Mouse (Mus musculus) cerebellum, postnatal 25 days (tissue): ENCODE data around the gene E330021D16Rik.
"Not testable (repeated sequence)": the region's sequence is repeated elsewhere in the genome, so short reads cannot be mapped to it uniquely, and the experiment has no call there.

ENCODE experiments used
- DNase-seq, 2 experiments: peaks; one replicate each; pipeline ENCODE4 v3.0.0; 2021; ENCODE audit warnings: mixed read lengths in 2 of 2

The E330021D16Rik gene

DNA sequence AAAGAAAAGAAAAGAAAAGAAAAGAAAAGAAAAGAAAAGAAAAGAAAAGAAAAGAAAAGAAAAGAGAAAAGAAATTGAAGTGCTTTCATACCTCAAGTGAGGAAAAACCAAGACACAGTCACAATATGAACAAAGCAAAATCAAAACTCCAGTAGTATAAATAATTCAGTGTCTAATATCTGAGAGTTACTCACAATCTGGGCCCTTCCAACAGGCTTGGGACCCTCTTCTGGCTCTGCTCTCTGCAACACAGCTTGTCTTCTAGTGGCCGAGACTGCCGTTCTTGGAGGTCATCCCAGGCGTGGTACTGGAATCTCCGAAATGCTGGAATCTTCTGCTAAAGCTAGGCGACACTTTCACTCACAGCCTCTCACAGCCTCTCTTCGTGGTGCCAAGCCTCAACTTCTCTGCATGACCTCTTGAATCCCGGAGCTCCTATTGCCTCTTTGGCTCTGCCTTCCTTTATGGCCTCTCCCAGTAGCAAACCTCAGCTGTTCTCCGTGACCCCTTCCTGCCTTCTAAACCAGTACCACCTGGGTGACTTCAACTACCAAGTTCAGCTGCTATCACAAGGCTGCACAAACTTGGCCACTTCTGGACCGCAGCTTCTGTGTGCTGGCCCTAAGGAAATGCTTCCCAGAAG lies at the start of gene E330021D16Rik:
E330021D16Rik (minus strand) TSS at position 437 of the 643 bp plus-strand sequence.
- DNase-seq: no peak

- no peak for DNase-seq
These were observed 49.7 kb upstream of the E330021D16Rik start for GRCm38 (mm10) chr6:136465021-136465420.

GRCm38 (mm10) chr6:136464121-136464621 lies 48.8 kb upstream of the E330021D16Rik start:
- no peak for DNase-seq

DNA sequence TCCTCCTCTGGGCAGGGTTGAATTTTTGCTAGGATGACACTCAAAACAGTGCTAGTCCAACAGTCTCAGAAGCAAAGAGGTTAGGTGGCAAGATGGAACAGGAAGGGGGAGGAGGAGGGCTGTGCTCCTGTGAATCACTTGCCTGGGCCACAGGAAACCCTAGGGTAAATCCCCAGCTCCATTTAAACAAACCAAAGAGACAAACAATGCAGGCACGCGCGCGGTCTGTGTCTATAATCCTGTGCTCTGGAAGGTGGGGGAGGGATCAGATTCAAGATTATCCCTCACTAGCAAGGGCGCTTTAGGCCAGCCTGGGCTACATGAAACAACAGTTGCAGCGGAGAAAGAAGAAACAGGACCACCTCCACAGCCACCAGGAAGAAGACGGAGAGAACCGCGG lies 48.1 kb upstream of the E330021D16Rik start:
- no peak for DNase-seq

- DNase-seq: no peak
These were observed 43.8 kb upstream of the E330021D16Rik start for GRCm38 (mm10) chr6:136459156-136459555.

DNA sequence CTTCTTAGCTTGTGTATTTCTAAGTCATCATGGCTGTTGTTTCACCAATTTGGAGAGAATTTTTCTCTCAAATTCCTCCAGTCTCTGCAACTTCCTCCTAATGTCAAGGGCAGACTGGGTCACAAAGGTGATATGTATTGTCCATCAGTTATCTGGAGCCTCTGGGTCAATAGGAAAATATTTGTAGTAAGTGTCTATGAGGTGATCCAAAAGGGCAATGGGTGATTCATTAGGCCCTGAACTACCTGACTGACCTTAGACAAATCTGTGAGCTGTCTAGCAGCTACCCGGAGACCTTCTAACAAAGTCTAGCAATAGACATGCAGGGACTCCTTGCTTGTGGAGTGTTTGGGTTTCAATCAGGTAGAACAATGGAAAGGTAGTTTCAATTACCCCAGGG lies 40.9 kb upstream of the E330021D16Rik start:
- no peak for DNase-seq

- no peak for DNase-seq
These were observed 40.3 kb upstream of the E330021D16Rik start for GRCm38 (mm10) chr6:136455696-136456095.

DNA sequence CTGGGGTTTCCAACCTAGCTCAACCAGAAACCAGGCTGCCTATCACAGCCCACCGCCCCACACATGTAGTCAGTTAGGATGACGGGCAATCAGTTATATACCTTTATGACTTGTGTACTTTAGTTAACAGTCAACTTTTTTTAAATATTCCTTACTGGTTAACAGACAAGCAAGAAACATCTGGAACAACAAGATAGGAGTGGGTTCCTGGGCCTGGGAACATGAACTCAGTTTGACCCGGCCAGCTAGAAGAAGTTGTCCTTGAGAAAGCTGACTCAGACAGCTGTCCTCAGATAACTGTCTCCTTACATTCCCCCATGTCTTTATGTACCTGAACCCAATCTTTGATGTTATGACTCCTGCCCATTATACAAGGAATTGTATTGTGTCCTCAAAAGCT lies 37.3 kb upstream of the E330021D16Rik start:
- DNase-seq: no peak

DNA sequence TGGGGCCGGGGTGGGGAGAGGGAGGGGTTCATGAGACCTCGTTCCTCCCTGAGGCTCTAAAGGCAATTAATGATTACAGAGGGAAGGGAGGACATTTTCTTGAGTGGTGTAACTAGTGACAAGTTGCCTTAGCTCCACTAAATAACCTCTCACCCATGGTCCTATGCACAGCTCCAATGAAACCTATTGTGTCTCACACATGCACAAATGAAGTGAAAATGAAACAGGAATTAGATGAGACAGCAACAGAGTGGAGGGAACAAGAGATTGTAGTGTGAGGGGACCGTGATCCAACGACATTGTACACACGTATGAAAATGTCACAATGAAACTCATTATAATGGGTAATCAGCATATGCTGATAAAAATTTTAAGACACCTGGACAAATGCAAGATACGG lies 35.5 kb upstream of the E330021D16Rik start:
- DNase-seq: no peak

DNA sequence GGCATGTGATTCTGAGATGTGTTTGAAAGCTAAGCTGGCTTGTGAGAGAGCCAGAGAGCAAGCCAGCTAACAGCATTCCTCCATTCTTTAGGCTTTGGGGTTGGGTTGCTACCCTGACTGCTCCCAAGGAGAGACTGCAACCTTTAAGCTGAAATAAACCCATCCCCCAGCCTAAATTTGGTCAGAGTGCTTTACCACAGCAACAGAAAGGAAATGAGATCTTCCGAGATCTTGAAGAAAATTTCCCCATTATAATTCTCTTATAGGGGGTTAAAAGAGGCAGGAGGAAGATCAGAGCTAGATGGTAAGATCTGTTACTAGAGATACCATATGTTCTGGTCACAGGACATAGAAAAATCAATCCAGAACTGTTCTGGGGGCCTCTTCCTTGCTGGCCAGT lies 34.6 kb upstream of the E330021D16Rik start:
- DNase-seq: no peak

DNA sequence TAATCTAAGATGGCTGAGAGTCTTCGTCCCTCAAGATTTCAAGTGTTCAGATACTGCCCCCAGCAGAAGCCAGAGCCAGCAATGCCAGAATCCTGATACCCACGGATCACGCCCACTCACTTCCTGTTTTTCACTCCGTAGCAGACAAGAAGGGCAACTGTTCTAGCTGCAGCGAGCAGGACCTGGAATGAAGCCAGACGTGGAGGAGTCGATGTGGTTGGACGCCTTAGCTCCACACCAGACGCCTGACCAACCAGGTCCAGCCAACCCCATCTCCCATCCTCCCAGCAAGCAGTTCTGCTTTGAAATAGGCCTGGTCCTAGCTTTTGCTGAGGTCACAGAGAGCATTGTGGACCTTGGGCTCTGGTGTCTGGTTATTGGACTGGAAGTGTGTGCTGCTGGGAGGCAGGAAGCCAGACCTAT lies 33.9 kb upstream of the E330021D16Rik start:
- peak in 1 of 2 experiments; percentile 28 for DNase-seq

DNA sequence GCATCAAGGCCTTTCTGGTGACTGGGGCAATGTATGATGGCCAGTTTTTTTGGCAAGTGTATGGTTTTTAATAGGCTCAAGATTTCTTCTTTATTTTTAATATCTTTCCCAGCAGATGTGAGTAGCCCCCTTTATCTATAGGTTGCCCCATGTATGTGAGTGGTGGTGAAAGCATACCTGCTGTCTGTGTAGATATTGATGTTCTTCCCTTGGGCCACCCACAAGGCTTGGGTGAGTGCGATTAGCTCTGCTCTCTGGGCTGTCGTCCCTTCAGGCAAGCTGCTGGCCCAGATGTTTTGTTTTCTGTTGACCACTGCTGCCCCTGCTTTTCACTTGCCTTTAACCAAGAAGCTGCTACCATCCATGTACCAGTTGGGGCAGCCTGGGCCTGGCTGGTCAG lies 23.8 kb upstream of the E330021D16Rik start:
- DNase-seq: not testable (repeated sequence)

GRCm38 (mm10) chr6:136436151-136436550 lies 20.8 kb upstream of the E330021D16Rik start:
- DNase-seq: not testable (repeated sequence)

DNA sequence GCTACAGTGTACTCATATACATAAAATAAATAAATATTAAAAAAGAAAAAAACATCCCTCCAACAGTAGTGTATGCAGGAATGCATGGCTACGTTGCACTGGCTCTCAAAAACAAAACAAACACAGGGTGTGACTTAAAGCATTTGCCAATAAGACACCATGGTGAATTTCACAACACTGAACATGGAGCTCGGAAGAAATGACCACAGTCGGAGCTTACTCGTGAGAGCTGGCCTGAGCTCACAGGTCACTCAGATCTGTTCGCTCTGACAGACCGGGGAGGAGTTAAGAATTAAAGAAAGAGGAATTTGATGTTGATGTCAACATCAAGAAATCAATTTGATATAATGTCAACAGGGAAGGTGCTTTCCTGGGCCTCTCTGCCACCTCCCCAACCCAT lies 18.2 kb upstream of the E330021D16Rik start:
- DNase-seq: no peak

- DNase-seq: no peak
These were observed 16.5 kb upstream of the E330021D16Rik start for GRCm38 (mm10) chr6:136431896-136432248.

DNA sequence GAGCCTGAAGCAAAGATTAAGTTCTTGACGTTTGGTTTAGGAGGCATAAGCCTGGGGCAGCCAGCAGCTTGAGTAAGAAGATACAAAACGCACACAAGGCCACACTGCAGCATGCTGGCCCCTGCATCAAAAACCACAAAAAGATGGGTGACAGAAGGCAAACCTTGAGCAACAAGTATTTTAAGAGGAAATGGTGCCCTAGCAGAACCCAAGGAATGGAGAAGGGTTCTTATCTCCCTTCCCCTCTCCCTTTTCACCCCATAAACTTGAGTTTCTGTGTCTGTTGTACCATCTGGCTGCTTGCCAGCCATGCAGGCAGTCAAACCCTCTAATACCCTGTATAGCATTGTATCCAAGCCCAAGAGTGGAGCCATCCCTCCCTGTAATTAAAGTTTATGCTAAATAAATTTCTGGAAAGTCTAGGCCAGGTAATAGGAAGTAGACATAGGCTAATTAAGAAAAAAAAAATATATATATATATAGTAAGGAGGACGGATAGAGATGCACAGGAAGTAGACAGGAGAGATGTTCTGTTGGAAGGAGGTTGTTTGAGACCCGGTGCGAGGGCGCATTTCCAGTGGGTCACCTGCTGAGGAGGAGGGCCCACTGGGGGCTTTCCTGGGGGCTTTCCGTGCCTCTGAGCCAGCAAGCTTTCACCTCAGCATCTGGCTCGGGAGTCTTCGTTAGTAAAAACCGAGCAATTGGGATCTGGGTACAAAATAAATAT lies 16.0 kb upstream of the E330021D16Rik start:
- DNase-seq: no peak

DNA sequence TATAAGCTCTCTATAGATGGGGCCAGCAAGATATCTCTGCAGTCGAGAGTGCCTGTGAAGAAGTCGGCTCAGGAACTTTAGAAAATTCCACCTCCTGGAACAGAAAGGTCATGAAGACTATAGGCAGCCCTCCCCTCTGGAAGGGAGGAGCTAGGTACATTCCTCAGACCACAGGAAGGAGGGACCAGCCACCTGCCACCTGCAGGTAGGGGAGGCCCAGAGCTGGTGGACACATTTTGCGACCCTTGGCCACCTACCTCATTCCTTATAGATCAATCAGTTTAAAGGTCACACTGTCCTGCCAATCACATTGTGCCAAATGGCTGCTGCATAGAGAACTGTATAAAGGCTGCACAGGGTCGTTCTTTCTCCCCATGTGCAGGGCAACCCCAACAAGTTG lies 14.1 kb upstream of the E330021D16Rik start:
- DNase-seq: no peak

DNA sequence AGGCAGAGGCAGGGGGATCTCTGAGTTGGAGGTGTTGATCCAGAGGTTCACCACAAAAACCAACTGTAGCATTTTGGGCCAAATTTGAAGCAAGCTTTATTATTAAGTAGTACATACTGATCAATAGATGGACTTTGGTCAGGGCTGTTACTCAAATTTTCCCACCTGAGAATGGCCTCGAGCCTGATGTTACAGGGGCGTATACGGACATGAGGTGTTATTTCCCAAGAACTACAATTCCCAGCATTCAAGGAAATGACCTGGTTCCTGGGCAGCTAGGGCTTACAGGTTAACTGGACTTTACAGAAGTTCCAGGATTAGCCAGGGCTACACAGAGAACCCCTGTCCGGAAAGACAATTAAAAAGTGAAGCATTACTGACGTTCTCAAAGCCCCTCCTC lies 13.0 kb upstream of the E330021D16Rik start:
- DNase-seq: no peak

- no peak for DNase-seq
These were observed 11.9 kb upstream of the E330021D16Rik start for GRCm38 (mm10) chr6:136427240-136427639.

DNA sequence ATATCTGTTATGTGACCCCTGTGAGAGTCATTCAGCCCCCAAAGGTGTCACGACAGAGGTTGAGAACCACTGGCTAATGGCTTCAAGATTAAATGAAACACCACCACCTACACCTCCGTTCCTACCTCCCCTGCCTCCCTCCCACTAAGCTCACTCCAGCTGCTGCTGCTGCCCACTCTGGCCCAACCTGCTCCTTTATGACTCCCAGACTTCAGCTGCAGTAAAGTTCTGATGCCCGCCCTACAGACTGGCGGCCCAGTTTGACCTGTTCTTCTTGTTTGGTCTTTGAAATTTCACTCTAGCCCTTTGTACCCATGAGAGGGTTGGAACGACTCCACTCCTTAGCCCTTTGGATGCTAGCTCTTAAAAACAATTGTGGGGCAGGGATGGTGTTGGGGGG lies 10.6 kb upstream of the E330021D16Rik start:
- DNase-seq: no peak

GRCm38 (mm10) chr6:136424166-136424565 lies 8.8 kb upstream of the E330021D16Rik start:
- DNase-seq: peak; percentile 12 to 42

DNA sequence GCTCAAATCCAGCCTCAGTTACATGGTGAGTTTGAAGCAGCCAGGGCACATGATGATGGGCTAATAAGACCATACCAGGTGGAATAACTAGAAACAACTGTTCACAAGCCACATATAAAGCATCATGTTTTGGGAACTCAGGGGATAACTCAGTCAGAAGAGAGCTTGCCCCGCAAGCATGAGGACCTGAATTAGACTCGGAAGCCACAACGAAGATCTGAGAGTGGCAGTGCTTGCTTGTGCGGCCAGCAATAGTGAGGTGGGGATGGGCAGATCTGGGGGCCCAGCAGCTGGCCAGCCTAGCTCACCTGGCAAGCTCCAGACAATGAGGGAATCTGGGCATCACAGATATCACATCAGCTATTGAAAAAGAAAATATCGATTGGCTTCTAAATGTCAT lies 7.8 kb upstream of the E330021D16Rik start:
- no peak for DNase-seq

GRCm38 (mm10) chr6:136422084-136422853 lies 6.9 kb upstream of the E330021D16Rik start:
- DNase-seq: peak; percentile 60 to 76

DNA sequence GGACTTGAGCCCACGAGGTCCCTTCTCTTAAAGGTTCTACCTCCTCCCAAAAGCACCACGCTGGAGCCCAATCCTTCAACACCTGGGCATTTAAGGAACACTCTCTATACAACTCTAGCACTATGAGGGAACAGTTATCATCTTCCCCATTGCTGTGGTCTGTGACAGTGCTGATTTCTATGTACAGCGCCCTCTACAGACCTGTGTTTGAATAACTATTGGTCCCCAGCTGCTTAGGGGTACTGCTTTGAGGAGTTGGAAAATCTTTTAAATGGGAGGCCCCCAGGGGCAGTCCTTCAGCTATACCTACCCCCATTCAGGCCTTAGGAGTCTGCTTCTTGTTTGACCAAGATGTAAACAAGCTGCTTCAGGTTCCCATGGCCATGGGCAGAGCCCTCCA lies 5.7 kb upstream of the E330021D16Rik start:
- no peak for DNase-seq
